Mouse (Mus musculus) kidney, adult 11 months (tissue): ENCODE measurements at regions not wholly inside any gene's neighbourhood (a gene's known extent, or its start where the extent isn't known, plus 50 kb on each side); places are given as distances from the start of the nearest gene placed in this dataset.

Source experiments
- DNase-seq: peaks from one replicate; pipeline ENCODE4 v3.0.0; 2022

DNA sequence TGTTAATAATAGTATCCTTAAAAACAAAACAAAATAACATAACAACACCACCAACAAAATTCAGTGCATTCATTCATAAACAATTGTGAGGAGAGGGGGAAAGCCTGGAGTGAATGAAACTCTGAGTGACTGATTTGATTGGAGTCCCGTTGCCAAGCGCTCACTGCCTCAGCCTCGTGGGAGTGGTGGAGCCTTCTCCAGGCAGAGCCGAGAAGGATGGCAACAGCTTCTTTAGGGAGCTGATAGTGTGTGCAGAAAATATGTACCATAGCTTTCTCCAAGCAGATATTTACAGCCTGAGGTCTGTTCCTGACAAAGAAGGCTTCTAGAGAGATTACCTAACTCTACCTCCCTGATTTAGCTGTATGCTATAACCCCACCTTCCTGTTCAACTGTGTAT is 266.5 kb upstream of the Pik3r1 start:
- no peak for DNase-seq

DNA sequence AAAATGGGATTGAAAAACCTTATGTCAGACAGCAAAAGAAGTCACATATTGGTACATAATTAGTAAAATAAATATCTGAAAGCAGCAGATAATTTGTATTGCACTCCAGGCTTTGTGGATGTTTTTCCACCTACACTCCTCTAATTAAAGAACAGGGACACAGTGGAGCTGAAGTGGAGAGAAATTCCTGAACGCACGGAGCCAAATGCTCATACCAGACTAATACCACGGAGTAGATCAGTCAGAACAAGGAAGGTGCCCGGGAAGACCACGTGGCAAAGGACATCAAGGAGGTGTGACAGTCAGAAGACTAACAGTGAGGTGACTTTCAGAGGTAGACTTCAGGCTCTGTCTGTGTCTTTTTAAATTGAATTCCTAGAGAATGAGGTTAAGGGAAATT is 268.0 kb upstream of the Pik3r1 start:
- DNase-seq = peak; percentile 30

DNA sequence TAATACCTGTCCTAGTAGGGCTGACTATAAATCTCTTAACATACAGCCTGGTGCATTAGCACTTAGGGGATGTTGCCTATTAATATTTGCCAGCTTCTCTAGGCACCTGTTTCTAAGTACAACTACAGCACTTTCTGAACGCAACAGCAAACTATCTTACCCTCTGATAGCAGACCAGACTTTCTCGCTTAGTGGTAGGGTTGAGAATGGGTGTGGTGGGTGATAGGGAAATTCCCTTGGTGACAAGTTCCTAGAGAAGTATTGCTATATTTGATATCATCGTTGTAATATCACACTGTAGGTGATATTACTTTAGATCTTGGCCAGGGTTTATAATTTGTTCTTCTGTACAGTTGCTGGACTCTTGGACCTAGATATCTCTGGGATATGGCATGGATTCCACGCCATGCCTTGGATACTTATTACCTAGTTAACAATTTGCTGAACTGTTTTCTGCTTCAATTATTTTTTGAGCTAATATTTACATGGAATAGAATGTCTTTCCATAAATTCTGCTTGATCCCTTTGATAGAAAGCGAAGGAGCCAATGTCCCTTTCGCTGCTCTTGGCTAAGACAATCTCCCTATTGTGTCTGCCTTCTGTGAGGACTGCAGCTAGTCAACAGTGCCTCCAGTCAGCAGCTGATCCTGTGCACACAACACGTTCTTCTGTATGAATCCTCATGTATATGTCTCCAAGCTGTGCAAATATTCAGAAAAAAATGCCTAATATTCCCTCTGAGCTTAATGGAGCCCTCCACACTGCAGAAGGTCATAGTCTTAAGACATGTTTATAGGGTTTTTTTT is 269.0 kb upstream of the Pik3r1 start:
- no peak for DNase-seq

DNA sequence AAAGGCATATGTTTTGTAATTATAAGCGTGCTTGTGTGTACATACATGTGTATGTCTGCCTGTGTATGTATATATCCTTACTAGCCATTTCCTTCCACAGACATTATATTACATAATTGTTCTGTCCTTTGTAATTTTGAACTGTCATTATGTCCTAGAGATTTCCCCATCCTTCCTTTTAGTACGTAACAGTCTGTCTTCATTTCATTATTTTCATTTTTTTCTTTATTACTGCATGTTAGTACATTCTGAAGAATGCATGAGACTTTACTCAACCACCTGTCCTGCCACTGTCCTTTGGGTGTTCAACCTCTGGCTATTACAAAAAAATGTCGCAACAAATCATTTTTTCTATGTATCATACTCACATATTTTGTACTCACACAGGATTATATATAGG is 292.2 kb upstream of the Pik3r1 start:
- DNase-seq = no peak

DNA sequence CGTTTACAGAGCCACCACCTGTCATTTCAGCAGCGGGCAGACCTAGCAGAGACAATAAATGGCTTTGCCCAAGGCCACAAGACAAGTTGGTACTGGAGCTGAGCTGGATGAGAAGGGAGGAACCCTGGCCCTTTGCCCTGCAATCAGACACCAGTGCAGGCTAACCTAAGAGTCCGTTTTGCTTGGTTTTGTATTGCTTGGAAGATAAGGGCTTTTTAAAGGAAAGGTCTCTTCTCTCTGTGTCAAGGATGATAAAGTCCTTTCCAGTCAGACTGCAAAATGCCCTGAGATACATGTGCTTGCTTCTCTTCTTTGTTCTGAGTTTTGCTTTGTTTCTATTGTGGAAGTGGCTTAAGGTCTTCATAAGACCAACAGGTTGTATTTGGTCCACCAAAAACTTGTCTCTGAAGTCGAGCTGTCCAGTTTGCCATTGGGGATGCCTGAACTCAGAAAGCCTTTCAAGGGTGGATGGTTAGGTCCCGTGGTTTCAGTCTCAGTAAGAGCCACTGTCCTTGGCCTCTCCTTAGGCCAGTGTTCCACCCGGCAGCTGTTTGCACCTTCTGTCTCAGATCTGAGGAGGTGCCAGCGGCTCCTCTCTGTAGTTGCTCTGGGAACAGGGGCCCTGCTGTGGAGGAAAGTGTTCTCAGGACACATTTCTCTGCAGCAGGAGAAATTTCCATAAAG is 296.7 kb upstream of the Pik3r1 start:
- DNase-seq = no peak

DNA sequence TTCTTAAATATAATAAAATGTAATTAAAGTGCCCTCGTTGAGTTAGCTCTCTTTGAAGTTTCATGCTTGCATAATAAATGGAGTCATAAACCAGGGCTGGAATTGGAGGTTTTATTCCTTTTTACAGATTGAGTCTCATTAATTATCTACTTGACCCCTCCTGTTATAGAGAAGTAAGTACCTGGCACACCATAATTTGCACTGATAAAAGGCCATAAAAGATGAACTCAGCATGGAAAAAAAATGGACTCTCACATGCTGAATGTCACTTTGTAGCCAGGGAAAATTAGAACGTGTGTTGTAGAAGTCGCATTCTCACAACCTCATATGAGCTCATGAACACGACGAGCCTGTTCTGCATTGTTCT is 297.2 kb upstream of the Pik3r1 start:
- DNase-seq = no peak

DNA sequence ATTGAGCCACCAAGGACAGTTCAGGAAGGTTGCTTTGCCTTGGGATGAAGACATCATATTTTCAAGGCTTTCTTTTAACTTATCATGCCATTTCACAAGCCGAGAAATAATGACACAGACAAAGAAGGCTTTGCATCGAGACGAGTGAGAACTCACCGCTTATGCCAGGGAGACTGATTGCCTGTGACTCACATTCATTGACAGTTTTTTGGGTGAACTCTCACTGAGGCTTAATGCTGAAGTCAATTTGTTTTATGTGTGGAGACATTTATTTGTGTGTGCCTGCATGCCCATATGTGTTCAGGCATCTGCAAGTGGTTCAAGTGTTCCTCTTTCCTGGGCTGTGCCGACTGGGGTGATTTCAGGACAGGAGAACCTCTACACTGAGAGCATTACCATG is 297.8 kb upstream of the Pik3r1 start:
- no peak for DNase-seq

DNA sequence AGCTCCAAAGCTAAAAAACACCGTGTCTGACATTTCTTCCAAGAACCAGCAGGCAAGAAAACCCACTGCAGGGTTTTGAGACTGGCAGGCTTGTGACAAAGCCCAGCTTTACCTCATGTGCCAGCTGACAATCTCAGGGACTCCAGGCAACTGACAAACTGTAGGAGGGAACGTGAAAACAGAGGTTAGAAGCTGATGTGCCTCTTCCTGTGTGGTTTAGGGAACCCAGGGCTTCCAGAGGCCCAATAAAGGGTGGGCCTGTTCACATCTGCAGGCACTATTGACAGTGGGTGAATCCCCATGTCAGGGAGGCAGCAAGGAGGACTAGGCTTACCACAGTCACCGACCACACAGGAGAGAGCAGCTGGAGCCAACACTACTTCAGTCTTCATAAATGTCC is 302.7 kb upstream of the Pik3r1 start:
- no peak for DNase-seq

DNA sequence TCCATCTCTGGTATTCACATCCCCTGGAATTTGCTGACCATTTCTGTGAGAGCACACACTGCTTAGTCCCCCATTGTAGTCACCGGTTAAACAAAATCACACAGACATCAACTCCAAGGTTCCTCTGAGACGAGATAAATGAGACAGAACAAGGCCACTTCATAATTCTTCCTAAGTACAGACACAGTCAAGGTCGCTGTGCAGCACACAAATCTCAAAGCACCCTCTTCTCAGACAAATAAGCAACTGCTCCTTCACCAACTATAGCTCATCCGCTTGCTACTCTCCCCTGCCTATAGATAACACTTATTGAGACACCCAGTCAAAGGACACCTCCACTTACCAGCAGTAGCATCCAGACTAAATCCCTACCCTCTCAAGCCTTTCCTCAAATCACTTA is 304.3 kb upstream of the Pik3r1 start:
- DNase-seq = no peak

DNA sequence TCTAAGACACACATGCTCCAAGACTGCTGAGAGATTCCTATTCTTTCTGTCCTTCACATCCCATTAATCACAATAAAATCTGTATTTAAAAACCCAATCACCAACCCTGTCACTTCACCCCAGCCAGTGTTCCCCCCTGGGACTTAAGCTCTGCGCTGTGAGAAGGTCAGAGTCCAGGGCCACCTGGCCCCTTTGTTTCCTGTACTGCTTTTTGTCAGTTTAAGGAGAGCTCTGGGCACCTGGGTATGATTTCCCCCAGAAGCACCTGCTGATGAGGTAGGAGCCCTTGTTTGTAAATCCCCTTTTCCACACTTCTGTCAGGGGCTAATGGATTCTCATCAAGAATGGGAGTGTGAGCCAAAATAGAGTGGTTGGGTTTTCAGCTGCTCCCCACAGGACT is 319.7 kb upstream of the Pik3r1 start:
- no peak for DNase-seq

DNA sequence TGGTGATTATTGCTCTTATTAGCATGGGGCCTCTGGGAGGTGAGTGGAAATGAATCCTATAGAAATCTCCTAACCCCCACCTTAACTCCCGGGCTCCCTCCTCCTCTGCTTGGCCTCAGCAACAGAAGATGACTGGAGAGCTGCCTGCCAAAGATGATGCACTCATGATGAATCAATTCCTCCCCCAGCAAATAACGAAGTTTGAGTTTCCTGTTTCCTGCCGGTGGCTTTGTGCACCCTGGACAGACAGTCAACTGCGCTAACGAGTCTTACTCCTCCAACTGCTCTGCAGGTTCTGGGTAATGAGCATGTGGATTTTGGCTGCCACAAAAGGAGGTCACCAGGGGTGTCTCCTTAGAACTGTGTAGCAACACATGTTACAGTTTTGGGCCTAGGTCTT is 321.5 kb upstream of the Pik3r1 start:
- DNase-seq = no peak

DNA sequence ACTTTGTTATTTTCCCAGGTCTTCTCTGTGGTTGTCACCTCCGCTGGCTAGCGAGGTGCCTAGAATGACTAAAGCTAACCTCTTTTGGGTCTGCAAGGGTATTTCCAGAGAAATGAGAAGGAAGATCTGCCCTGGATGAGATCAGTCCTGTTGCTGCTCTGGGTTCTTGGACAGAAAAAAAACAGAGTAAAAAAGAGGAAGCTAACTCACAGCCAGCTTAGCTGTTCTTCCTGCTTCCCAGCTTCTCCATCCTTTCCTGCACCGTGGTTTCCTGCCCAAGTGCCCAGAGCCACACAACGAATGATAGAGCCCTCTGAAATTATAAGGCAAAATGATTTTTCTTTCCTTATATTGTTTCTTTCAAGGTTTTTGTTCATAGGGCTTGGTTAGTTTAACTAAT is 326.2 kb upstream of the Pik3r1 start:
- no peak for DNase-seq

DNA sequence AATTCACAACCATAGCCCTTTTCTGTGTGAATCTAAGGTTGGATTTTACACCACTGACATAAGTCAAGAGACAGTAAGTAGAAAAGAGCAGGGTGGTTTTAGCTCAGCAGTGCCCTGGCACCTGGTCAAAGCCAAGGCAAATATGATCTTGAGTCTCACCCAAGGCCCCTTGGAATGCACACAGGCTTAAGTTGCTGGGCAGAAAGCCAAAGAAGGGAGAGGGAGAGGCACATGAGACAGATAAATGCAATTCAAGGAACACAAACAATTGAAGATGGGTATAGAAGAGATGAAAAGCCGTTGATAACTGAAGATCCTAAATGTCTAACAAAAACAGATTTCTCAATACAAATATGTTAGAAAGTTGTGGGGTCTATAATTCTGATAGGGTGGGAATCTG is 335.1 kb upstream of the Pik3r1 start:
- DNase-seq = no peak

DNA sequence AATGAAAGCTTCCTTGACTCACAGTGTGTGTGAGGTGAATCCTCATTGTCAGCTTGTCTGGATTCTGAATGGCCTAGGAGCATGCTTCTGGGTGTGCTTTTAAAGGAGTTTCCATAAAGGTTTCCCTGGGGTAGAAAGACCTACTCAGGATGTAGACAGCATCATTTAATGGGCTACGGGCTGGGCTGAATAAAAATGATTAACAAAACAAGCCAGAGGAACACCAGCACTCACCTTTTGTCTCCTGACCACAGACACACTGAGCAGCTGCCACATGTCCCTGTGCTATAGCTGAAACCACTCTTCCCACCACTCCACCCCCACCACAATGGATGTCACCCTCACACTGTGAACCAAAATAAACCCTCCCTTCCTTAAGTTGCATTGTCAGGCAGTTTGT is 338.2 kb upstream of the Pik3r1 start:
- no peak for DNase-seq

DNA sequence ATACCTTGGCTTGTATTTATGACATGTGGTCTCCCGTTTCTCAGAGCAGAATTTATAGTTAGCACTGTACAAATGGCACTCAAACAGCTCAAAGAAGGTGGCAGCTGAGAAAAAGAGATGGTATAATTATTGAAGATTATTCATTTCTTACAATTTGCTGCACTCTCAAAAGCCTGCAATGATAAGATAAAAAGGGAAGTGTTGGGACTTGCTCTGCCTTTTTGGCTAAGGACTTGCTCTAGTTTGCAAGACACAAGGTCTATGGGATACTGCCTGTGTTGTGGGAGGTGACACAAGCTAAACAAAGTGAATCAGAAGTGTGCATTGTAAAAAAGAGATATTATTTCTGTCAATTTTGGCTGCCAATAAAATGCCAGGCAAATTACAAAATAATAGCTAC is 340.2 kb upstream of the Pik3r1 start:
- DNase-seq = no peak

DNA sequence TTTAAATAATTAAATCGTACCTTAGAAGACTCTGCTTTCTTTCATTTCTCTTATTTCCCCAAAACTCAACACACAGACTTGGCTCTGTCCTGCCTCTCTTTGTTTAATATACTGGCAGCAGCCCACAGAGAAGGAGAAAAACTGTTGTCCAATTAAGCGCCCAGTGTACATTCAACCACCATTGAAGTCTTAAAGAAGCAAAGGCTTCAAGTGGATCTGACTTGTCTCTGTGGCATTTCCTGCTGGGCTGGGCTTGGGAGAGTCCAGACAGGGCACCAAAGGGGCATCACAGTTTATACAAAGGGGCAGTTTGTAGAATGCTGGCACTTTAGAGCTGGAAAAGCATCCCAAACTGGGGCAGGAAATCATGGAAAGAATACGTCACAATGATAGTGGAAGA is 340.9 kb upstream of the Pik3r1 start:
- no peak for DNase-seq

DNA sequence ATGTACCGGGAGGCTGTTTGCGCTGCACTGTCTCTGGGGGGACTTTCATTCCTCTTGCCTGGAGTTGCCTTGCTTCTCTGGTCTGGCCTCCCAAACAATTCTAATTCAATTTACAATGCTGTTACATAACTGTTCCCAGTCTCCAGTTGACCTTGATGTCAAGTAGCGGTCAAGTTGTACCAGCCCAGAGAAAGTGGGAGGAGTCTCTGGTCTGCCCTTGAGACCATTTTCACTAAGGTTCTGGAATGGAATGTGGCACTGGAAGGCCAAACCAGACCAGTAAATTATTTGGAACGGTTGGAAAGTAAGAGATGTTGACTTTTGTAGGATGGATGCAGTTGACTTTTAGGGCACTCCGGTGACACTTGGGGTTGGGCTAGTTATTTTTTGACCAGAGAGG is 345.9 kb upstream of the Pik3r1 start:
- DNase-seq = peak; percentile 70

DNA sequence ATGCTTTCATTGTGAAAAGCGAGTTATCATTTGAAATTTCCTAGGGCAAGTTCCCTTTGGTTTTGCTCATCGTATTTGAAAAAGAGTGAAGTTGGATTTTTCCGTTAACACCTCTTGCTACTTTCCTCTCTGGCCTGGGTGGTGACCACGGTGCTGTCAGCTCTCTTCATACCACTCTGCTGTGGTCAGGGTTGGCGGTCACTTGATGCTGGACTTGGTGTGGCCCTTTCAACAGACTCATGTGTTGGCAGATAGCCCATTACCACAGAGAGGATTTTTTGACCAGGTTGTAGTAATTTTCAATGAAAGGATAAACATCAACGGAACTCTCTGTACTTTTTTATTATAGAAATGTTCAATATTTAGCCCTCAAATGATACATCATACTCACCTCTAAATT is 354.3 kb upstream of the Pik3r1 start:
- DNase-seq = no peak

DNA sequence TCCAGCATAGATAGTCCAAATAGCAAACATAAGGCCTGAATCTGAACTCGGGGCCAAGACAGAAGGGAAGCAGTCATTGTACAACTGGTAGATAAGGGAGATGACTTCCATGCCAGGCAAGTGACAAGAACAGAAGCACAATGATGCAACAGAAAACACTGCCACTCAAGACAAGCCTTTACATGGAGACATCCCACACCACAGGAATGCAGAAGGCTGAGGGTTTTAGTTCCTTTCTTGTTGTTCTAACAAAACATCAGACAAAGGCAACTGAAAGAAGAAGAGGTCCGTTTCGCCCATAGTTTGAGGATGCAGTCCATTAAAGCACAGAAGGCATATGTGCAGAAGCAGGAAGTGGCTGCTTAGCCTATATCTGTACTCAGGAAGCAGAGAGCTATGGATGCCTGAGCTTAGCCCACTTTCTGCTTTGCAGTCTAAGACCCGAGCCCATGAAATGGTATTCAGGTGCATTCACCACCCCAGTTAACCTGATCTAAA is 360.0 kb upstream of the Pik3r1 start:
- no peak for DNase-seq

DNA sequence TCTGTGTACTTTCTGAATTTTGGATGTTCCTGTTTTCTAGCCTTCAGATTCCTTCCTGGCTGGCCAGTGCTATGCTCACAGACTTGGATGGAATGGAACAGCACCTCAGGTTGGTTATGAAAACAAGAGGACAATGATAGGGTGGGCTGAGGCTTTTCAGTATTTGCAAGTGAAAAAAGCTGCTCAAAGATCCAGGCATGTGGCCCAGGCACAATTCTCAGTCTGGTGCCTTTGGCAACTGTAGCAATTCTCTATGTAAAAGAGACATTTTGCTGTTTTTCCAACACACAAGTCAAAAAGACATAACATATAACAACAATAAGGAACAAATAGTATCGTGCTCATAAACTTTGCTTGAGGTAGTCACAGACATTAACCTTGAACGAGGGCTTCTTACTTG is 363.4 kb upstream of the Pik3r1 start:
- DNase-seq = no peak

DNA sequence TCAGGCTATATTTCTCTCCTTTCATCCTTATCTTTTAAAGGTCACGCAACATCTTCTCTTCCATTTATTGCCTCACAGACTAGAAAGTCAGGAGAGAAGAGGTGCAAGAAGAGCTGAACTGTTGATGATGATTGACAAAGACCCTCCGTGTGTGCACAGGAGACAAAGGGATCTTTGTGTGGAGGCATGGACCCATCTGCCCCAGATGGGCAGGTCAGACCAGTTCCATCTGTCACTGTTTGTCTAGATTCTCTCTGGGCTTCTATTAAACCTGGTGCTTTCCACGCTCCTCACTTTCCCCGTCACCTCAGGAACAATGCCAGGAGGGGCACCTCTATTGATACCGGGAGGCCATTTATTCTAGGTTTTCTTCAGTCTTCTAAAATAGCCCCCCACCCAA is 364.1 kb upstream of the Pik3r1 start:
- DNase-seq = no peak

DNA sequence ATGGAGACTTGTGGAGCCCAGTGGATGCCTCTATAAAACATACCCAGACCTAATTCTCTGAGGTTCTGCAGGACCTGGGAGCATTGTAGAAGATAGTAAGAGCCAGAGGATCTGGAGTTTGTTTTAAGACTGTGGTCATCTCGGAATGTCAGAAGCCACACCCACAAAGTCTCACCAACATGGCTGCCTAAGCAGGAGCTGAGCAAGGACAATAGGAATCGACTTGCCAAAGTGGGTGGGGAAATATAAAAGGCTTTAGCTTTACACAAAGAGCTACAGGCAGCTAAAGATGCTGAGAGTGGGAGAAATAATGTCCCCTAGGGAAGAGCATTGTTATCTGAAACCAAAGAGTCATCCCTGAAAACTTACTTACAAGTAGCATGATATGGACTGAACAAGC is 364.7 kb upstream of the Pik3r1 start:
- no peak for DNase-seq

DNA sequence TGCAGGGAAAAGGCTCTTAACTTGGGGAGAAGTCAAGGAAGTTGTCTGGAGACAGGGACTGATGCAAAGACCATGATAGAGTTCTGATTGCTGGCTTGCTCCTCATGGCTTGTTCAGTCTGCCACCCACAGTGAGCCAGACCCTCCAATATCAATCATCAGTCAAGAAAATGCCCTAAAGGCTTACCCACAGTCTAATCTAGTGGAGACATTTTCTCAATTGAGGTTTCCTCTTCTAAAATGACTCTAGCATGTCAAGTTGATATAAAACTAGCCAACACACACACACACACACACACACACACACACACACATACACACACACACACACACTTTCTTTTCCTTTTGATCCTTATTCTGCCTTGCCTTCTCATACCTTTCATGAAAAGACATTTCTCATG is 367.2 kb upstream of the Pik3r1 start:
- no peak for DNase-seq

DNA sequence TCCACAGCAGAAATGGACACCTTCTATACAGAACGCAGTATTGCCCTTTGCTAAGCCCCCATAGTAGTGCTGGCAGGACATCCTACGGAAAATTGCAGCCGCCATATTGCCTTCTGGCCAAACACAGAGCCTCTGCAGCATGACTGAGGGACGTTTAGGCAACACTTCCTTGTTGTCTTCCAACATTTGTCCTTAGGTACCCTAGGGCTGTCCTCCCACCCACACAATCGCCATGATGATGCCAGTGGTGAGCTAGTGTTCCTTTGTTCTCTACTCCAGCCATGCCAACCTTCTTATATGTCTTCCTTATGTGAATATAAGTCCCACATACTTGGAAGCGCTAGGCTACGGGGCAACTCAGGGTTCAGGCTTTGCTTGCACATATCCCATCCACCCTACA is 375.0 kb upstream of the Pik3r1 start:
- DNase-seq = no peak

DNA sequence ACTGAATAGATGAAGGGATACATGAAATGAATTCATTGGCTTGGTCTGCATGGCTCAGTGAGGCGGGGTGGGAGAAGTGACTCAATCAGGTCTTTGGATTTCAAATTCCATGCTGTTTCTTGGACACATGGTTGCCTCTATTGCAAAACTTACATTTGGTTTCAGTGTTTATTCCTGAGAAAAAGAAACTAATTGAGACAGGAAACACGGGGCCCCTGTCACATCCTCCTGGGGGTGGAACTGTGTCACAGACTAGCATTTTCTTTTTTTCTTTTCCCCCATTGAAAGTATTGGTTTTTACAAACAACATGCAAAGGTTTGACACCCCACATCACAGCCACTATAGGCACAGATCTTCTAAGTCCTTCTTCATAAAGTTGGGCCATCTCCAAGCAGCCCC is 375.8 kb upstream of the Pik3r1 start:
- DNase-seq = no peak
